Mouse (Mus musculus) layer of hippocampus, postnatal 25 days (tissue): ENCODE measurements around the gene Cep95. TPM values are rescaled to one million over a fixed set of nuclear protein-coding genes. Genes with fewer than 3 reads are reported as not detected.
"Not testable (repeated sequence)": the region's sequence is repeated elsewhere in the genome, so short reads cannot be mapped to it uniquely, and the experiment has no call there.

ENCODE experiments used
- DNase-seq, 2 experiments: peaks; one replicate each; pipeline ENCODE4 v3.0.0; 2022; ENCODE audit warnings: mixed read lengths in 2 of 2, low spot score in 1 of 2; ENCODE audit errors: extremely low spot score in 1 of 2
- total RNA-seq, 2 experiments: library from RNA; stranded (reverse); gene quantifications; 2 replicates each; pipeline ENCODE4 v1.2.3; 2021

The Cep95 gene
- total RNA-seq, 2 experiments from 2014 or later = 11.3 to 15.8 TPM

GRCm38 (mm10) chr11:106773061-106773460, 16.0 kb upstream of the Cep95 start:
- DNase-seq = no peak

DNA sequence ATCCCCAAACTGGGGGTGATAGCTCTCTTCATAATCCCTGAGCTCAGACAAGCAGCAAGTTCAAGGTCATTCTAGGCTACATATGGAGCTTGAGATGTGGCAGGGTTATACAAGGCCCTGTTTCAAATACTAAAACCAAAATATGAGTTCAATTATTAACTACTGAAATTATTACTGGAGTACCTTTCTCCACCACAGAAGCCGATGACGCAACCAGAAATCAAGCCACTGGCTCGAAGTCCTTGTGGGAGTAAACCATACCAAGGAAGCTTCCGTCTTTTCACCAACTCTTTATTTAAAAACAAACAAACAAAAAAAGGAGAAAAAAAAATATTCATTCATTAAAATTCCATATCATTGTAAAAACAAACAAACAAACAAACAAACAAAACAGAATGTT, 12.1 kb upstream of the Cep95 start:
- no peak for DNase-seq

- DNase-seq = no peak
These were observed 11.7 kb upstream of the Cep95 start for GRCm38 (mm10) chr11:106777395-106777794.

- DNase-seq = no peak
These were observed 10.9 kb upstream of the Cep95 start for GRCm38 (mm10) chr11:106778132-106778531.

DNA sequence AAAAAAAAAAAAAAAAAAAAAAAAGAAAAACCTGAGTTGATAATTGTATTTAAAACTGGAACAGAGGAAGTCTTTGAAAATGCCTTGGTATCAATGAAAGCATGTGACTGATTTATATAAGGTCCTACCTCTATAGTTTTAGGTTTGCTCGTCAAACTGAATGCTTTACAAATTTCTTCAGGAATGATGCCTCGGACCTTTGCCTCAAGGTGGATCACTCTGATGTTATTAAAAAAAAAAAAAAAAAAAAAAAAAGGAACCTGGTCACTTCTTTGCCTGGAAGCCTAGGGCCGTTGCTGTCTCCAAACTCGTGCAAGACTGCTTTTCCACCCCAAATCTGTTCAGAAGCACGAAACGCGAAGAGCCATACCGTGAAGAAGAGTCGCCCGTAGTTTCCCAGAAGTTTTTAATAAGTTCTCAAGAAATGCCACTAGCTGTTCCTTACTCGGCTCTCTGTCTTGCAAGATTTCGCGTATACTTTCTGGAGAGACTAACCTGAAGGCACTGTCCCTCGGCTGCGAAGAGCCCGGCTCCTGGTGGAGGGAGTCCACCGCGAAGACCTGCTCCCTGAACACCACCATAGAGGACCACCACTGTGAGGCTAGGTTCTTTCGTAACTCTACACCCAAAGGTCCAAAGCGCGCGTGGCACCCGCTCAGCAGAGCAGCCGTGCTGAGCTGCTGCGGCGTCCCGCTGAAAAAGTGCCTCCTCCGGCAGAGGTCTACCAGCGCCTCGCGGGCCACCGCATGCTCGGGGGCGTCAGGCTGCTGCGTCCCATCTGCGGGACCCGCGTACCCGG, 10.3 kb upstream of the Cep95 start:
- DNase-seq = no peak

- DNase-seq = peak; percentile 83 to 89
These were observed 9.5 kb upstream of the Cep95 start, which contains the start of gene Polg2 for GRCm38 (mm10) chr11:106779388-106780088. Gene Polg2 (minus strand): TSS chr11:106779537.

DNA sequence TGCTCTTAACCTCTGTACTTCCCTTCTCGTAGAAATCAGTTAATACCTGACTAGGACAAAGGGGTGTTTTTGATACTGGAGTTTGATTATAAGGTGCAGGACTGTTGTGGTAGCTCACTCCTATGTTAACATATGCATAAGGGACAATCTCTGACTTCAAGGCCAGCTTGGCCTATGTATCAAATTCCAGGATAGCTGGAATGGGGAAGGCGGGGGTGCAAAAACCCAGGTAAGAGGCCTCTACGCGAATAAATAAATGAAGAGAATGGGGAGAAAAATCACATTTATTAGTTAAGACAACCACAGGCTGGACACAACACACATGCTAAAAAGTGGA, 9.0 kb upstream of the Cep95 start:
- DNase-seq = no peak

DNA sequence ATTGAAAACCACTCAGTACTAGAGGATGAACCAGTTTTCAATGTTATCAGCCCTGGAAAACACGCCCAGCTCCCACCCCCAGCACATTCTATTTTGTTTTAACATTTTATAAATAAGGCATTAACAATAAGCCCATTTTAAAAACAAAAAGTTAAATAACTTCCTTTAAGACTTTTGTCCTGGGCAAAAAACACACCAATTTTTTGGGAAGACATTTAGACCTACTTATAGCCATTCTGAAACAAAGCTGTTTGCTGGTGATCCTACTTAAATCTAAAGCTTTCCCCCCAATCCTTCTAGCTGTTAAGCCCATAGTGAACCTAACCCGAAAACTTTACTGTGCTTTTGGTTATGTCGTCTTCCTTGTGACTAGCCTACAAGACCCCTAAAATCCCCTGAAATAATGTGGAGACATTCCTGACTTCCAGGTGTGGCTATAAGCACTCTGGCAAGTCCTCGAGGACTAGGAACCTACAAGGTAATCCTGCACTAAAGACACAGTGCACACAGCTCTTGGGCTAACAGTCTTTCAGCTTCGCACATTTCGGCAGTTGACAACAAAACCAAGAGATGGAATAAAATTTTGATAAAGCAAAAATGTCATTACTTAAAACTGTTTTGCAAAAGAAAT, 8.3 kb upstream of the Cep95 start:
- no peak for DNase-seq

DNA sequence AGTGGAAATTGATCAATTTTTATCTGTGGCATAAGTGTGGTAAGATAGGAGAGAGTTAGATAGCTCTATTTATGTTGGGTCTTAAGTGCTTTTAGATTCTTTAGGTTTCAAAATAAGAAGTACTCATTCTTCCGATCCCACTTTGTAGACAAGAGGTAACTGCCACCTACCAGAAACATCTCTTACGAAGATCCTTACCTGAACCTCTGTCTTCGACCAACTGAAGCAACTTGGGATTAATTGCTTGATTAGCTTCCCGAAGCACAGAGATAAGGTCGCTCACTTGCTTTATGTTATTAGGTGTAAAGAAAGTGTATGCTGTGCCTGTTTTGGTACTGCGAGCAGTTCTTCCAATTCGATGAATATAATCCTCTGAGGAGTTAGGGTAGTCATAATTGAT, 6.8 kb upstream of the Cep95 start:
- DNase-seq = not testable (repeated sequence)

DNA sequence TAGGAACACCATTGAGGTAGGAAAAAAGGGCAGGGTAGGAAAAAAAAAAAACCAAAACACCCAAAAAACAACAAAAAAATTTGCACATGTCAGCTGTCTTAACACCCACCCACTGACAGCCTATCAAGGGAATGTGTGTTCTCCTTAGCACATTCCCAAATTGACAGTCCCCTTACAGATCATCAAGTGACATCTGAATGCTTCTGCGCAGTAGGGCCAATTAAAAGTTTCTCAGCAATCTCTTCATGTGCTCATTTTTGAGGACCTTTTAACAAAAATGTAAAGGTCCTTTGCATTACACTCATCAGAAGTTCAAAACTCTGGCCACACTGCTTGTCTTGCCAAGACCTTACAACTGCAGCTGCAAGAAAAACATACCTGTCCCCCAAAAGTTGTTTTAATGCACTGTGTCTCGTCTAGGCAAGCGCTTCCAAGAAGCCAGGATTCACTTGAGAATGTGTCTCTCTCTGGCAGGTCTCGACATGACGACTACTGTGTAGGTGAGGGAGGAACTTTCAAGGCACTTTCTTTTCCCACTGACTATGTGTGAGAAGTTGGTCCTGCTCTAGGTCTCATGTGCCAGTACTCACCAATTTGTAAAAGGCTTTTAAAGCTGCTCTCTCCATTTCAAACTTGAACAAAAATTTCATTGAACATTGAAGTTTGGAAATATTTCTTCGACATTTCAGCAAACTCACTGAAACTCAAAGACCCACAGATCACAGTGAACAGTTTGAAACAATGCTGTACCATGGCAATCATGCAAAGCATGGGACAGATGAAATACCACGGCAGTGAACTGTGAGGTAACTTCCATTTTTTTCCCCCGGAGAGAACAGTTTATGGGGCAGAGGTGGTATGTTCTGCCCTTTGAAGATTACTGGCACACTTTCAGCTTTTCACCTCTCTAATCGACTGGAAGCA, 5.9 kb upstream of the Cep95 start:
- no peak for DNase-seq

DNA sequence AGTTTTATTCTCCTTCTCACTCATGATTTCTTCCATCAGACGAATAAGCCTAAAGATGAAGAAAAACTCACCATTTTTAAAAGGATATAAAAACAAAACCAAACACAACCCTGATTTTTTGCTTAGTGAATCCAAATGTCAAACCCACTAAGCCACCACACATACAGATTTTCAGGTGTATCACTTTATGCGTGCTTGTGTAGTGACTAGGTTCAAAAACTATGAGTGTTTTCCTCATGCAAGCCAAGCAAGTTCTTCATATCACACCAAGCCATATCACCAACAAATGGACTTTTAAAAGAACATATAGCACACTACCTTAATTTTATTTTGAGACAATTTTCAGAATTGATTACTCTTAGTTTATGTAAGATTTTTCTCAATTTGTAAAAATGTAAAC, 4.6 kb upstream of the Cep95 start:
- DNase-seq = no peak

GRCm38 (mm10) chr11:106785043-106785442, 4.0 kb upstream of the Cep95 start:
- DNase-seq = no peak

DNA sequence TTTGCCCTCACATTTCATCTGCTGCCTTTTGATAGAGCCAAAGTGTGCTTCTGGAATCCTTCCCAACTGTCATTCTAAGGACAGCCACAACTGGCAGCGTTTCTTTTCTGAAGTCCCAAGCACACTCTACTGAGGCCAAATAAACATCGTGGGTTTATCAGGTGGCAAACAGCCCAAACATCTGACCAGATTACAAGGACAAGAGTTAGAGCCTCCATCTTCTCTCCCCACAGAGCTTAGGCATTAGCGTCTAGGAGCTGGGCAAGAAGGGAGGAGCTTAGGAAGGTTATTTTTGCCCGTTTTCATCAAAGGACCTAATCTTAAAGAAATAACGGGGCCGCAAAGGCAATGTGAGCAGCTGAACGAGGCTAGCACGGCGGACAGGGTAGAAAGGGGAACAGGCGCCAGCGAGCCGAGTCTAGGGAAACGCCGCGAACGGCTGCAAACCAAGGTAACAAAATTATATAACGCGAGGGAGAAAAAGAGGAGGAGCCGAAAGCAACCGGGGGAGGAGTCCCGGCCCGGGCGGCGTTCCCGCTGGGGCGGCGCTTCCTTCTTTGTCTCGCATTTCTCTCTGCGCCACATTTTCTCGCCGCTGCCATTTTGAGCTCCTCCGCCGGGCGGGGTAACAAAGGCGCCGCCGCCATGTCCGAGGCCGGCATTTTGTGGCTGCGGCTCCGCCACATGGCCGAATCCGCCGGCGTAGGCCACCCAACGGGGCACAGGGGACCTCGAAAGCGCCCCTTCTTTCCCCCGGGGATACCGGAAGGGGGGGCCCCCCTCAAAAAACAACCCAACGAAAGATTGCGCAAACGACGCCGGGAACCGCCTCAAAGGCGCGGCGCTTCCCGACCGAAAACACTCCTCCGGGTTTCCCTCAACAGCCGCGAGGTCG, 1.7 kb upstream of the Cep95 start:
- peak; percentile 78 to 84 for DNase-seq

DNA sequence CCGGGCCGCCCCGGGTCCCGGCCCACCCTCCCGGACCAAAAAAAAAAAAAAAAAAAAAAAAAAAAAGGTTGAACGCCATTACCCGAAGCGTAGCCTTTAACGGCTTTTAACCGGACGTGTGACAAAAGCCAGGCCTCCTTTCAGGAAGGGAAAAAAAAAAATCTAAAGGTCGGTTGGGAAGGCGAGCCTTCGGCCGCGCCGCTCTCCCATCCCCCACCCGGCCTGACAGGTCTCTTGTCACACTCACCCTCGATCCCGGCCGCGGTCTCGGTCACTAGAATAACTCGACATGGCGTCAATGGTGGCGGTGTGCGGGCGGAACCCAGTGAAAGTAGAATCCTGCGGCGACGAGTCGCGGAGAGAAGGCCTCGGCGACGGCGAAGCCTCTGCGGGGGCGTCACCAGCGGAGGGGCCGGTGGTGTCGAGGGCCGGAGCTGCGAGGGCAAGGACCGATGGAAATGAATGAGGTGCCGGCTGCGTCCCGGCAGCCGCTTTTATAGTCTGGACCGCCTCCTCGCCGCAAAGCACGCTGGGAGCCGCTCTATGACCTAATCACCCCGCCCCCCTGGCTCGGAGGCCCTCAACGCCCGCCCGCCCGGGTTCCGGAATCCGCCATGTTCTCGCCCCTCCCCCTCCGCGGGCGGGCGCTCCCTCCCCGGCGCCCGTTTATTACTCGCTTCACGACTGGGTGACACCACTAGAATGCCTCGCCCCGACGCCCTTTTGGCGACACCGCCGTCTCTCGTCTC, 852 bp upstream of the Cep95 start:
- peak; percentile 98 to 99 for DNase-seq

- DNase-seq = no peak
These were observed 597 bp downstream of the Cep95 start for GRCm38 (mm10) chr11:106789649-106790048.

DNA sequence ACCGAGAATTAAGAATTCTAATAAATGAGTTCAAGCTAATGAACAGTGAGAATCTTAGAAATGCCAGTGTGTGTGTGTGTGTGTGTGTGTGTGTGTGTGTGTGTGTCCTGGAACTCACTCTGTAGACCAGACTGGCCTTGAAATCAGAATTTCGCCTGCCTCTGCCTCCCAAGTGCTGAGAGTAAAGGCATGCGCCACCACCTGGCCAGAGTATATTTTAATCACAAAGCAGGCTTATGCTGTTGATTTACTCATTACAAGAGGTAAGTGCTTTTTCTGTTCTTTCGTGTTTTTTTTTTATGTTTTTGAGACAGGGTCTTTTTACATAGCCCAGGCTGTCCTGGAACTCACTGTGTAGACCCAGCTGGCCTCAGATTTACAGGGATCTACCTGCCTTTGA, 4.8 kb downstream of the Cep95 start:
- DNase-seq = no peak

- no peak for DNase-seq
These were observed 6.6 kb downstream of the Cep95 start for GRCm38 (mm10) chr11:106795679-106796078.

GRCm38 (mm10) chr11:106802069-106802627, 13.1 kb downstream of the Cep95 start:
- no peak for DNase-seq
